Mouse (Mus musculus) megakaryocyte progenitor cell, adult 5-6 weeks (primary cell): ENCODE measurements around the gene Rnf167. TPM values are rescaled to one million over a fixed set of nuclear protein-coding genes. Genes with fewer than 3 reads are reported as not detected.

Experiments
- ATAC-seq: replicated peaks from 2 replicates; pipeline ENCODE4 v1.8.0; 2016; ENCODE audit warnings: mild to moderate bottlenecking, moderate TSS enrichment, inconsistent platforms; ENCODE audit not compliant: poor library complexity
- total RNA-seq, 2 experiments: library from RNA; stranded (forward) in 1 of 2; stranded (reverse) in 1 of 2; fragments of 157-497, 149-512 nt in 1 of 2; fragments of 200-1000 nt in 1 of 2; gene quantifications; 2 replicates each; pipeline versions ENCODE4 v1.2.3 to v1.2.4; 2015 to 2017

The Rnf167 gene
- 39.3 and 44.8 TPM in 2 replicates for total RNA-seq (2015)
- 30.7 and 37.4 TPM in 2 replicates for total RNA-seq (2017)

DNA sequence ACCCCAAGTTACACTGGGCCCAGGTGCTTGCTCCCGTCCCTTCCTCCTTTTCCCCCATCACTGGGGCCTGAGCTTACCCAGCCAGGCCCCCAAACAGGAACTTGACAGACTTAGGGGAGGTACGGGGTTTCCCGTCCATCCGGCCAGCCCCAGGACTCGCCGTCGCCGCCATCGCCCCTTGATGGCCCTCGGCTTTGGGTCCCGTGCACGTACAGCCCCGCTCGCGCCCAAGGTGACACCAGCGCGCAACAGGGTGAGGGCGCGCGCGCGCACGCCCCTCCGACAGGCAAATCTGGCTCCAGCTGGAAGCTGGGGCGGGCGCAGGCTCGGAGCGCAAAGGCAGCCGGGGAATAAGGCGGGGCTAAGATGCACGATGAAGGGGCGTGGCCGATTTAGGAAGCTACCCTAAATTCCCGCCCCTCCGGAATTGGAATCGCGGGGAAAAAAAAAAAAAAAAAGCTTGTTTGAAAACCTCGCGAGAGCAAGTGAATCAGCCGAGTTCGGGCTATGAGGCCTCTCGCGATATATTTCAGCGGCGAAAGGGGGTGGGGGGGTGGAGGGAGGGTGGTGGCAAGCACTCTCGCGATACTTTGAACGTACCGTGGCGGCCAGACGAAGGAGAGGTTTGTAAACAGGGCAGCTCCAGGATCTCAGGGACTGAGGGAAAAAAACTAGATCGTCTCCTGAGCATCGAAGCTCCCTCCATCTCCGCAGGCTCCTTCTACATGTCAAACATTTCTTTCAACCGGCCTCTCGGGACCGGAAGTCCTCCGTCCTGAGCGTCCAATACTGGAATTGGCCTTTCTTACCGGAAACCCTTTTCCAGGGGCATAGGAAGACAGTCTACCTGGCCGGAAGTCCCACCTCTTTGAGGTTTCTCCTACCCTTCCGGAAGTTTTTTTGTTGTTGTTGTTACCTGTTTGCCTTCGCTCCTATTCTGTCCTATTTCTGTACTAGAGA lies at the start of gene Rnf167, which contains the start of gene Slc25a11:
Rnf167 (plus strand) TSS at position 545 of the 960 bp plus-strand sequence.
Slc25a11 (minus strand) TSS at position 789 of the 960 bp plus-strand sequence.
- ATAC-seq = peak; percentile 74

DNA sequence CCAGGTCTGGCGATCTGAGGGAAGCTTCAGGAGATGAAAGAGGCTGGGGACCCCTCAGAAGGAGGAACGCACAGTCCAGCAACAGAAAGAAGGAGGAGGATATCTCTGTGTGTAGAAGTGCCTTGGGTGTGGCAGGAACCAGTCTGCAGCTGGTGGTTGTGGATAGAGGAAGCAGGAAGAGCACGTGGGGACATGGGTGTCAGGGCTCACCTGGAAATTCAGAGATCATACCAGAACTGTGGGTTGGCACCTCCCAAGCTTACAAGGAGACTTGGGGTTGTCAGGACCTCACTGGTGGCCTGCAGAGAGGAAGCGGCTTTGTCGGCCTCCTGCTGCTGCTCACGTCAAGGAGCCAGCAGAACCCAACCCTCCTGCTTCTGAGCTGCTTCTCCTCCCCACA lies 49.7 kb upstream of the Rnf167 start:
- peak; percentile 79 for ATAC-seq

DNA sequence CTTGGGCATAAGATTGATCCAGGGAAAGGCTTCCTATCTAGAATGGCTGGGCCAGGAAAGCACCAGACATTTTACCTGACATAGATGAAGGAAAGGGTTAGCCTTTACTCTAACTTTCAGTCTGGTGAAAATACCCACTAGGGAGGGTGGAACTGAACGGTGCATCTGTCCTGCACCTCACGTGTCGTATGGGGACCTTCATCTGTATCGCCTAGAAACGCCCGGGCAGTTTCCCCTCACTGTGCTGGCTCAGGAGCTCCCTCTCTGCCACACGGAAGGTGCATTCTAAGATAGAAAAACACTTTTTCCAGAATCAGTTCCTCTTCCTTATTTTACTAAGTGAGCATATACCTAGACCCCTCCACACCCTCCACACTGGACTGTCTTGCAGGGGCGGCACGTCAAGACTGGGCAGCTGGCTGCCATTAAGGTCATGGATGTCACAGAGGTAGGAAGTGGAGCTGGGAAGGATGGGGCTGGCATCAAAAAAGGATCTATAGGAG lies 48.5 kb upstream of the Rnf167 start:
- no peak for ATAC-seq

DNA sequence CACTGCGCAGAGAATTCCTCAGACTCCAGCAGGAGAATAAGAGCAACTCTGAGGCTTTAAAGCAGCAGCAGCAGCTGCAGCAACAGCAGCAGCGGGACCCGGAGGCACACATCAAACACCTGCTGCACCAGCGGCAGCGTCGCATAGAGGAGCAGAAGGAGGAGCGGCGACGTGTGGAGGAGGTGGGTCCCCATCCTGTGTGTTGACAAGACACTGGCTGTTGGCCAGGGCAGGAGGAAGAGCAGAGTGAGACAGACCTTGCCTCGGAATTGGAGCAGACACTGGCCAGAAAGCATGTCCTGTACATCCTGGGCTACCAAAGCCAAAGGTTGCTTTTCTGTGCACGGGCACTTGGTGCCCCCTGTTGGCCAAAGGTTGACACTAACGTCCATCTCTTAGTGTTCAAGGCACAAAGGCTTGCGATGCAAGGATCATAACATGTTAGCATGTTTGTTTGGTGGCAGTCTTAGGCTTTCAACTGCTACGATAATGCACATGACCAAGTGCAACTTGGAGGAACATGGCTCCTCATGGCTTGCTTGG lies 41.9 kb upstream of the Rnf167 start:
- peak; percentile 86 for ATAC-seq

DNA sequence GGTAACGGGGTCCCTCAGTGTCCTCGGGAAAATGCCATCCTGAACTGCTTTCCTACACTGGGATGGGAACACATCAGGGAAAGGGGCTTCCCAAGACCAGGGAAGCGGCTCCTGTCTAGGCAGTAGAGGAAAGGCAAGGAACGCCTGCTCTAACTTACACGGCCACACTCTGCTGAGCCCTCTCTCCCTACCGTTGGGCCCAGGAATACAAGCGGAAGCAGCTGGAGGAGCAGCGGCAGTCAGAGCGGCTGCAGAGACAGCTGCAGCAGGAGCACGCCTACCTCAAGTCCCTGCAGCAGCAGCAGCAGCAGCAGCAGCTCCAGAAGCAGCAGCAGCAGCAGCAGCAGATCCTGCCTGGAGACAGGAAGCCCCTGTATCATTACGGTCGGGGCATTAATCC lies 40.3 kb upstream of the Rnf167 start:
- no peak for ATAC-seq

DNA sequence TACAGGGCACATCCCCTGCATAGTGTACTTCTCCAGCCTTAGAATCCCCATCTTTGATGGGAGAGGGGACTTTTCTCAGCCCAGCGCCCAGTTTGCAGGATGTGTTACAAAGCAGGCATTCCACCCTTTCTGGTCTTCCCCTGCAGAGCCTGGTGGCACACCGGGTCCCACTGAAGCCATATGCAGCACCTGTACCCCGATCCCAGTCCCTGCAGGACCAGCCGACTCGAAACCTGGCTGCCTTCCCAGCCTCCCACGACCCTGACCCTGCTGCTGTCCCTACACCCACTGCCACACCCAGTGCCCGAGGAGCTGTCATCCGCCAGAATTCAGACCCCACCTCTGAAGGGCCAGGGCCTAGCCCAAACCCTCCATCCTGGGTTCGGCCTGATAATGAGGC lies 39.4 kb upstream of the Rnf167 start:
- ATAC-seq = no peak

DNA sequence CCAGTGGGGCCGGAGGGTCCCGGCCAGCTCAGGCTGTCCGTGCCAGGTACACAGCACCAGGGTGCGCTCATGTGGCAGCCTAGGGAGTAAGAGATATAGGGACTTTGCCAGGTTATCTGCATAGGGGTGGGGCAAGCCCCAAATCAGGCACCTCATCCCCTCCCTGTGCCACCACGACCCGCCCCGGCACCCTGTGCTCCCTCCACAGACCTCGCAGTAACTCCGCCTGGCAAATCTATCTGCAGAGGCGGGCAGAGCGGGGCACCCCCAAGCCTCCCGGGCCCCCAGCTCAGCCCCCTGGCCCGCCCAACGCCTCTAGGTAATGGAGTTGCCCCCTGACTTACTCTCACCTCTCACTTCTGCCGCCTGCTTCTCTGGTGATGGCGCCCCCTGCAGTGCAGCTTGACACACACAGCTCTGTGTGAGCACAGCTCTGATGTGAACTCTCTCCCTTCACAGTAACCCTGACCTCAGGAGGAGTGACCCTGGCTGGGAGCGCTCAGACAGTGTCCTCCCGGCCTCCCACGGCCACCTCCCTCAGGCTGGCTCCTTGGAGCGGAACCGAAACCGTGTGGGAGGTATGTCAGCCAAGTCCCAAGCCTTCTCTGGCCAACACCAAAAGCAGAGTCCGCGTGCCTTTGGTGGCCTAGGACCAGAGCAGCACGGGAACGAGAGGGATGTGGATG lies 38.5 kb upstream of the Rnf167 start:
- ATAC-seq = peak; percentile 32

DNA sequence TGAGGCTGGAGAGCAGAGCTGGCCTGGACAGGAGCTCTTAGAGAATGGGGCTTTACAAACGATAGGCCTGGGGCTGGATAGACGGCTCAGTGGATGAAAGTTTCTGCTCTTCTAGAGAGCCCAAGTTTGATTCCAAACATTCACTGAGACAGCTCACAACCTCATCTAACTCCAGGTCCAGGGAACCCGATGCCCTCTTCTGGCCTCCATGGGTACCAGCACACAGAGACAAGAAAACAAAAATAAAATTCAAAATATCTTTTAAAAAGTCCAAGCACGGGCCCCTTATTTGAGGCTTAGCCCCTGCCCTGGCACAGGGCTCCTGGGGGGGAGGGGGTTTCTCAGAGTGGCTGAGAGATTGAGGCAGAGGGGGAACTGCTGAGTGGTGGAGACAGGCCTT lies 36.3 kb upstream of the Rnf167 start:
- no peak for ATAC-seq

DNA sequence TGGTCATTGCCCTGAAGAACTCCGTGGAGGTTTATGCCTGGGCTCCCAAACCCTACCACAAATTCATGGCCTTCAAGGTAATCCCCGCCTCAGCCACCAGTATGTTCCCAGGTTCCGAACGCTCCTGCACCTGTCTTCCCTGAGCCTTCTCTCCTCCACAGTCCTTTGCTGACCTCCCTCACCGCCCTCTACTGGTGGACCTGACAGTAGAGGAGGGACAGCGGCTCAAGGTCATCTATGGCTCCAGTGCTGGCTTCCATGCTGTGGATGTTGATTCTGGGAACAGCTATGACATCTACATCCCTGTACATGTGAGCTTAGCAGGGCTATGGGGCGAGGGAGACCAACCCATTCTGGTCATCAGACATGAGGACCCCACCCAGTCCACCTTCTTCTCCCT lies 34.5 kb upstream of the Rnf167 start:
- ATAC-seq = no peak

DNA sequence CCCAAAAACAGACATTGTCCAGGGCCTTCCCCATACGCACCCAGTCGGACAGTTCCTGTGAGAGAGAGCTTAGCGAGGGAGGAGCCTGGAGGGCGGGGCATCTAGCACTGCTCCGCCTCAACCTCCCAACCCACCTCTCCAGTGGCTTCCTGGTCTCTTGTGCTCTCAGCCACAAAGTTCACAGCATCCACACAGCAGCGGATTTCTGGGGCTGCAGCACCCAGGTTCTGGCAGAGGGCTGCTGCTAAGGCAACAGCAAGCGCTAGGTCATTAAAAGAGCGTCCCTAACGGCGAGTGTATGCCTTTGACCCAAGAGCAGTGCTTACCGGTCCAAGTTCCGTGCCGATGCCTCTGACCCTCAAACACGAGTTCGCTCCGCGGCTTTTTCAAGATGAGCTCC lies 32.0 kb upstream of the Rnf167 start:
- ATAC-seq = peak; percentile 95

DNA sequence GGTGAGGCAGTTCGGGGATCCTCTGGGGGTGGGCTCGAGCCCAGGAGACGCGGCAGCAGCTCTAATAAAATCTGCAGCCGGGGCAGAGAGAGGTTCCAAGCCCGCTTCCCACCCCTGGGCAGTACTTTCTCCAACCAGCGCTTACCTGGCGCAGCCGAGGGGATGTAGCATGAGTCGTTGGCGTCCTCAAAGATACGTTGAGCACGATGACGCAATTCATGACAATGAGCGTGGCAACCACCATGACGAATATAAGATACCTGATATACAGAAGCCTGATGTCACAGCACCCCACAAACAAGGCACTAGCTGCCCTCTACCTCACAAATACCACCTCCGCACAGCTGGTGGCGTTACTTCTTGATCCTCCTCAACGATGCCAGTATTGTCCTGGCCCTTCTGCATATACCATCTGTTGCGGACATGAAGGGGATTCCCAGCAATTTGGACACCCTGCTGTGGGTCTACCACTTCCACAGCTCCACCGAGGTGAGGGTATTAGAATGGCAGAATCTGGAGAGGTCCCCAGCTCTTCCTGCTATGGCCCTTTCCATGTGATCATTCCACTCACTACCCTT lies 31.4 kb upstream of the Rnf167 start, which contains the start of gene 4930544D05Rik:
4930544D05Rik (plus strand) TSS at position 333 of the 578 bp plus-strand sequence.
- ATAC-seq = peak; percentile 49

DNA sequence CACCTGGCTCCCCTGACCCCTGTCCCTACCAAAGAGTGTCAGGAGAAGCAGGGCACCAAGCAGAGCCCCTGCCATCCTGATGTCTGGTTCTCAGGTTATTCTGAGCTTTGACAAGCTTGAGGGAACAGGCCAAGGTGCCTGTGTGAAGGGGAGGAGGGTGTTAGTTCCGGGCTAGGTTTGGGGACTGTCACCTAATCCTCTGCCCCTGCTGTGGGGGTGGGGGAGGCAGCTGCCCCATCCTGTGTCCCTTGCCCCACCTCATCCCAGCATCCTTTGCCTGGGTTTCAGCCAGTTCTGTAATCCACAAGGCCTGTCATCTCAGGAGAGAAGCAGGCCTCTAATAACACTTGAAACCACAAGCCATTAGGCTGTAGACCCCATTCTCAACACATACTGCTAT lies 27.9 kb upstream of the Rnf167 start, which contains the start of gene Chrne:
Chrne (minus strand) TSS at position 116 of the 400 bp plus-strand sequence.
- no peak for ATAC-seq

DNA sequence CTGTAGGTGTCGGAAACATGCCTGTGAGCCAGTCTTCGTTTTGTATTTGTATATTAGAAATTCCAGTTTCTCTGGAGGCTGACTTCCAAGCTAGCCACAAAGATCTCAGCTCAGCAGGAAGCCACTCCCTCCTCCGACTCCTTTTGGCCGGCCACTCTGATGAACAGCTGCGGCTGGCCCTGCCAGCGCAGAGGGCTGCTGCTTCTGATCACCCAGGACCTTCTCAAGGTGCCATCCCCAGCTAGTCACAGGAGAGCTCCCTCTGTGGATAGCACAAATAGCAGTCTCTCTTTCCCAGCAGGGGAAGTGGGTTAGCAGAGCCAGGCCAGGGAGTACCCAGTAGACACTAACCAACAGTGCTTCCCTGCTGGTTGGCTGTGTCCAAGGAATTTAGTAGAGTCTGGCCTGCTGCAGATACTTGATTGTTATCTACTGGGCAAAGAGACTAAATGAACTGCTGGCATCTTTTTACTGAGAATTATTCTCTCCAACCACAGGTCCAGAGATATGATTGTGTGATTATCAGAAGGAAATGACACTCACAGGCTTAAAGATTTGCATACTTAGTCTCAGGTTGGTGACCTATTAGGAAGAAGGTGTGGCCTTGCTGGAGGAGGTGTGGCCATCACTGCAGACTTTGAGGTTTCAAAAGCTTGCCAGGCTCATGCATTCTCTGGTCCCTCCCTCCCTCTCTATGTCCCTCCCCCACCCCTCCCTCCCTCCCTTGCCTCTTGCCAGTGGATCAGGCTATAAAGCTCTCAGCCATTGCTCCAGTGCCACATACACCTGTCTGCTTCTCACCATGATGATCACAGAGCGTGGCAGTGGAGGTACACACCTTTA lies 24.8 kb upstream of the Rnf167 start:
- peak; percentile 94 for ATAC-seq

DNA sequence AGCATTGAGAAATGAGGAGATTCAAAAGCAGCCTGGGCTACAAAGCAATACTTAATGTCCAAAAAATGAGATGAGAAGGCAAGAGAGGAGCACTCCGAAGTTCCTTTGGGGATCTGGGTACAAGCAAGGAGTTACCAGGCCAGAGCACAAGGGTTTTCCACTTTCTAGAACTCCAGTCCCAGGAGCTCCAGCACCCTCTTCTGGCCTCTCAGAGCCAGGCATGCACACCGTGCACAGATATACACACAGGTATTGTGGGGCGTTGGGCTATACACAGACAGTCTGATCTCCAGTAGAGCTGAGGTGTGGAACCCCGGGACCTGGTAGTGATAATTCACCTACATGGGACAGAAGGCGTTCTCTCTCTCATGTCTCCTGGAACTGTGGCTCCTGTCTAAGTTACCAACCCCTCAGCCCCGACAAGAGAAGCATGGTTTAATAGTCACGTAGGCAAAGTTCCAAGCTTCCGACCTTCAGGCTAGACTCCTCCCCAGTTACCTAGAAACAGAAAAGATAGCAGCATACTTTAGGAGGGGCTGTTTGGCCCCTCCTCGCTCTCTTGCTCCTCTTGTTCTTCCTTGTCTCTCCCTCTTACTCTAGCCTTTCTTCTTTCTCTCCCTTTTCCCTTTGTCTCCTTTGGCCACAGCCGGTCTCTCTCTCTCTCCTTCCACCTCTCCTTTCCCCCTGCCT lies 23.8 kb upstream of the Rnf167 start:
- peak; percentile 43 for ATAC-seq

DNA sequence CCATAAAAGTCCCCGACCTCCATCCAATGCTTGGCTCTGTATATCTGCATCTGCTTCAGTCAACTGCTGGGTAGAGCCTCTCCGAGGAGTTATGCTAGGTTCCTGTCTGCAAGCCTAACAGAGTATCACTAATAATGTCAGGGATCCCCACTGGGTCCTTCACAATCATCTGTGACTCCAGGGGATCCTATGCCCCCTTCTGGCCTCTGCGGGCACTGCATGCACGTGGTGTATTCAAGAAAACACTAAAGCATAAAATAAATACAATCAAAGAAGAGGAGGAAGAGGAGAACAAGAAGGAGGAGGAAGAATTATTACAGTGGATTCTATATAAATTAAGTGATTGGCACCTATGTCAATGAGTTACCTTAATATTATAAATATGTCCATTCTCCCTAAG lies 21.6 kb upstream of the Rnf167 start:
- ATAC-seq = peak; percentile 62

DNA sequence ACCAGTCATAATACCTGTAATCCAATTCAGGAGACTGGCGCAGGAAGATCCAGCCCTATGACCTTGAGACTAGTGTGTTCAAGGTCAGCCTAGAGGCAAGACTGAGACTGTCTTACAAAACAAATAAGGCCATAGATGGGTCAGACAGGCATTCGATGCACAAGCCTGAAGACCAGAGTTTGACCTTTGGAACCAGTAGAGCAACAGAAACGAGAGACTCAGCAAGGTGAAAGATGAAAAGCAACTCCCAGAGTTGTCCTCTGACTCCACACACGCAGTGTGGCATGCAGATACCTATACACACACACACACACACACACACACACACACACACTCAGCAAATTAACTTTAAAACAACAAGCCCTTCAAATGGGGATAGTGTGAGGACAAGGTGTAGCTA lies 20.2 kb upstream of the Rnf167 start:
- ATAC-seq = no peak

DNA sequence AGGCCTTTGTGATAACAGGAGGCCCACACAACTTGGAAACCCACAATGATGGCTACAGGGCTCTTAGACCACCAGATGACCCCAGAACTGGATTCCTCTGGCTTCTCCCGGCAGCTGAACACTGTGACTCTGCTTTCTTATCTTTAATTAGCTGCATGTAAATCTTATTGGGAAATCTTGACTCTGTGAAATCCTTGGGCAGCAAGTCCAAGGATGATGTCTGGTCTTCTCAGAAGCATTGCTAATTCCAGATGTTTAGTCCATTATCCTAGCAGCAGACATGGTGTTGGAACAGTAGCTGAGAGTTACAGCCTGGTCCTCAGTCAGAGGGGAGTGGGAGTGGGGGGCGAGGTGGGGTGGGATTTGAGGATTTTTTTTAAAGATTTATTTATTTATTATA lies 18.6 kb upstream of the Rnf167 start:
- no peak for ATAC-seq

DNA sequence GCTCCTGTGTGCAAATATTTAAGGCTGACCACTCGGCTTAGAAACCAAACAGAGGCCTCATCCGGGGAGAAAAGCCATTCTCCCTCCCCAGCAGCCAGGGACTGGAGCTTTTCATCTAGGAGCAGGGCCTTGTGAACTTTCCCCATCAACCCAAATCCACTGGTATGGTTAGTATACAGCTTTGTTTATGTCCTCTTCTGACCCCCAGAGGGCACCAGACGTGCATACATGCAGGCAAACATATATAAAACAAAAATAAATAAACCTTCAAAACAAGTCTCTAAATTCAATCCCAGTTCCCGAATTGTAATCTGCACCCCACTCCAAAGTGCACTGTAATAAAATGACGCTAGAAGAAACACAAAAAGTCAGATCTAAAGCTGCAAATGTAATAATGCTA lies 17.5 kb upstream of the Rnf167 start:
- peak; percentile 77 for ATAC-seq

DNA sequence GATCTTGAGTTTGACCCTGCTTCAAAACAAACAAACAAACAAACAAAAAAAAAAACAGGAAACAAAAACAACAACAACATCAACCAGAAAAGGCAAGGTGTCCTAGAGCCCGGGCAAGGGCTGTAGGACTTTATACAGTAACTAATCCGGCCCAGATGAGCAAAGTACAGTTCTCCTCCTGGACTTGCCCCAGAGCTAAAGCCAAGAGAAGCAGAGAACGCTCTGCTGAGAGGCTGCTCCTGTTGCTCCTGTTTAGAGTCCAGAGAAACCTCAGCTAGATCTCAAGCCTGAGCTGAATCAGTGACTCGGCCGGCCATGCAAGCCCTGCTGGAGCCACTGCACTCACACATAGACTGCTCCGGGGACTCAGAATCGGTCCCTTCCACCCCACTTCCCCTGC lies 16.9 kb upstream of the Rnf167 start:
- 0 out of 2 replicates have a peak, but pooled peaks have one; percentile 13 for ATAC-seq
